Mouse (Mus musculus) embryonic fibroblast, embryonic 13.5 days (primary cell): ENCODE data around the gene Igsf11.

Source experiments
- CTCF ChIP-seq: IDR thresholded peaks from 2 replicates; pipeline ENCODE4 v1.5.1; 2011; ENCODE audit warnings: mild to moderate bottlenecking, control low read depth, low read length, moderate library complexity, borderline replicate concordance; ENCODE audit not compliant: insufficient read depth
- POLR2A ChIP-seq: IDR thresholded peaks from 2 replicates; pipeline ENCODE4 v1.6.1; 2011; ENCODE audit warnings: low read depth, mild to moderate bottlenecking, control low read depth, low read length, moderate library complexity

DNA sequence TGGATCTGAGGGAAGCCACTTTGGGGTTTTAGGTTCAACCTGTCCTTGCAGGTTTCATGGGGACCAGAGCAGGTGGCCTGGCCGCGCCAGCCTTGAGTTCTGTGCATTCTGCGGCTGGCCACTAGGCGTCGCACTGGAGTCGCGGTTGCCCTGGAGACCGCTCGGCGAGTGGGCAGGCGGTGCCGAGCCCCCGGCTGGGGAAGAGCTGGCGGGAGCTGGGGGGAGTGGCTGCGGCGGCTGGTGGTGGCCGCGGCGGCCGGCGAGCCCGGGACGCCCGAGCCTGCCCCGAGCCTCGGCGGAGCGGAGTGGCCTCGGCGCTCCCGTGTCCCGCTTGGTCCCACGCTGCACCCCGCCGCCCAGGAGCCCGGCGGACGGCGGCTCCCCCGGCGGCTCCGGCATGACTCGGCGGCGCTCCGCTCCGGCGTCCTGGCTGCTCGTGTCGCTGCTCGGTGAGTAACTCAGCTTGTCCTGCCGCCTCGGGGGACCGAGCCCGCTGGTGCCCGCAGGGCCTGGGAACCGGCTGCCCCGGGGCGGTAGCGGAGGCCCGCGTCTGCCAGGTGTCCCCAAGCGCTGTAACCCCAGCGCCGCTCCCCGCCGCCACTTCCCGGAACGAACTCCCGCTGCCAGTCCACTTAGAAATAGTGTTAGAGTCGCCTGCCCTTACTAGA lies 9.8 kb downstream of the Igsf11 start:
- TF ChIP-seq POLR2A: no peak
- TF ChIP-seq CTCF: peak; percentile 96
